Mouse (Mus musculus) hindbrain, embryonic 16.5 days (tissue): ENCODE measurements at regions not wholly inside any gene's neighbourhood (a gene's known extent, or its start where the extent isn't known, plus 50 kb on each side); places are given as distances from the start of the nearest gene placed in this dataset.

Source experiments
- ATAC-seq: fragments of 200-750 bp; cut with Nextera tagmentation; 2 replicates; pipeline ENCODE4 v1.8.0; 2017; ENCODE audit warnings: moderate TSS enrichment, moderate library complexity
- H3K27ac ChIP-seq: fragments of 300-500 bp; sonication (generic); 2 replicates; pipeline ENCODE4 v1.5.1; 2014; ENCODE audit warnings: low read depth, mild to moderate bottlenecking, control low read depth, low read length, moderate library complexity
- H3K27me3 ChIP-seq: fragments of 300-500 bp; sonication (generic); replicated peaks from 2 replicates; pipeline ENCODE4 v1.6.1; 2014; ENCODE audit warnings: low read length; ENCODE audit not compliant: control insufficient read depth, insufficient read depth
- H3K36me3 ChIP-seq: fragments of 300-500 bp; sonication (generic); 2 replicates; pipeline ENCODE4 v1.6.1; 2014; ENCODE audit warnings: mild to moderate bottlenecking, low read length, moderate library complexity, mixed read lengths; ENCODE audit not compliant: control insufficient read depth, insufficient read depth
- H3K4me1 ChIP-seq: fragments of 300-500 bp; sonication (generic); 2 replicates; pipeline ENCODE4 v1.6.1; 2014; ENCODE audit warnings: low read depth, low read length; ENCODE audit not compliant: control insufficient read depth, insufficient read depth
- H3K4me2 ChIP-seq: fragments of 300-500 bp; sonication (generic); 2 replicates; pipeline ENCODE4 v1.6.1; 2014; ENCODE audit warnings: mild to moderate bottlenecking, low read length, control low read depth, moderate library complexity
- H3K4me3 ChIP-seq: fragments of 300-500 bp; sonication (generic); 2 replicates; pipeline ENCODE4 v1.5.1; 2014; ENCODE audit warnings: mild to moderate bottlenecking, low read length, control low read depth, moderate library complexity
- H3K9ac ChIP-seq: fragments of 300-500 bp; sonication (generic); 2 replicates; pipeline ENCODE4 v1.6.1; 2014; ENCODE audit warnings: low read depth, mild to moderate bottlenecking, control low read depth, low read length, moderate library complexity
- H3K9me3 ChIP-seq: fragments of 300-500 bp; sonication (generic); 2 replicates; pipeline ENCODE4 v1.6.1; 2014; ENCODE audit warnings: mild to moderate bottlenecking, low read length, moderate library complexity; ENCODE audit not compliant: control insufficient read depth
- WGBS: fragments of 180-500 bp; shearing (Covaris S2); extraction: QIAGEN DNeasy Blood & Tissue Kit; methylation state at CpG from one replicate; pipeline ENCODE4 v1.1.7; 2014; 5-methylcytosine and 5-hydroxymethylcytosine counted together

DNA sequence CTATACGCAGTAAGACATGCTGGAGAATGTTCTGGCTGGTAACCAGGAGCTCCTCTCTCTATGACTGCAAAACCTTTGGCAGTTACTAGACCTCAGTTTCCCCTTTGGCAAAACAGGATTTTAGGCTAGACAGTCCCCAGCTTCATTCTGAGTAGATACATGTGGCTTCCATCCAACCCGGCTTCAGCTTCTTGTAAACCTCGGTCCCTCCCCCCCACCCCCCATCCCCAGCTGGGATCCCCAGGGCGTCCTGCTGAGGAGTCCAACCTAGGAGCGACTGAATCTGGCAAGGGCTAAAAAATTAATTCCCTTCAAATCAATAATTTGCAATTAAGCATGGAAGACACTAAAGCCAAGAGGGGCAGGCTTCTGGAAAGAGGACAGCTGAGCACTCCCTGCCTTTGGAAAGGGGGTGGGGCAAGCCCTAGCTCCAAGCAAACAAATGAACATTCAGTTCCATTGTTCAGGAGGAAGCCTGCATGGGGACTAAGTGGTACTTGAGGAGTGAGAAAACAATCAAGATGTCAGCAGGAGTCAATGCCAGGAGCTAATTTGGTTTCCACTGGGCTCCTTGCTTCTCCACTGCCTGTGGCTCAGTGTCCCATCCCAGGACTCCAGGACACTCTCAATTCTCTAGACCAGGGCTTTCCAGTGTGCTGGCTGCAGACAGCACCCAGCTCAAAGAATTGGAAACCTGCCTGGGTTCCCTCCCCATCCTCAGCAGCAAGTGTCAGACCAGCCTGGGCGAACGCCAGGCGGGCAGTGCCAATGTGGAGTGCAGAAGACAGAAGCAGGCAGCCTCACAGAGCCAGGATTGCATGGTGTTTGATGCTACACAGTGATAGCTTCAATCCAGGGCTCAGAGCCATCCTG, 1528.0 kb upstream of the Gulo start:
- ATAC-seq, result peak; percentile 90
- Histone ChIP-seq H3K9me3 (no peaks in the 10 kb centered on the region), H3K4me3 (no peak overlapping the region), H3K27ac (peak overlapping the region; percentile 52), H3K4me1 (peaks cover 19% of the 10 kb centered on the region), H3K4me2 (peak overlapping the region; percentile 18; the same call in 1 of the 2 replicates), H3K9ac (0 out of 2 replicates have a peak overlapping the region, but pooled peaks have one; percentile 19), H3K27me3 (no peaks in the 10 kb centered on the region), H3K36me3 (no peaks in the 10 kb centered on the region)
- 15% methylated on average over 8 of the region's 8 CpGs for WGBS

DNA sequence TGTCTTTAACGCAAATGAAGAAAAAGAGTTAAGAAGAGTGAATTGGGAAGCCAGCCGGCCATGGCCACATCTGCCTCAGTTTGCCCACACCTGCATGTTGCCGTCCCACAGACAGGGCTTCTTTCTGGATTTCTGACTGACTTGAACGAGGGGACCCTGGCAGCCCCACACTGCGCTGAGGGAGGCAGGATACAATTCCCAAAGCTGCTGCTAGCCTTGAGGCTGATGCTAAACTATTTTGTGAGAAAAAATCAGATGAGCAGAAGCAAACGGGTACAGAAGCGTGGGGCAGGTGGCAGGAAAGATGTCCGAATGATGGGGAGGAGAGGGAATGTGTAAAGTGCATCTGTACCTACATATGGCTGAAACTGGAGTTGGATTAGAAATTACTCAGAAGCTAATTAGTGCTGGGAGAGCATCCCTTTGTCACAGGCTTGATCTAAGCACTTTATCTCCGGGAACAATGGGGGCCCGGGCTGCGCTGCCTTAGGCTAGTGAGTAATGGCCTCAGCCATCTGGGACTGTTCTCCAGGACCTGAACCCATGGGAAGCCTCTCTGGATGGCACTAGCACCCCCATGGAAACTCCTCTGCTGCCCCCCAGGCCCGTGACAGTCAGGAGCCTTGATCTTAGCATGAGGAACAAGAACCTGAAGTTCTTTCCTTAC, 1497.9 kb upstream of the Gulo start:
- WGBS, result 48% methylated on average over 12 of the region's 12 CpGs

DNA sequence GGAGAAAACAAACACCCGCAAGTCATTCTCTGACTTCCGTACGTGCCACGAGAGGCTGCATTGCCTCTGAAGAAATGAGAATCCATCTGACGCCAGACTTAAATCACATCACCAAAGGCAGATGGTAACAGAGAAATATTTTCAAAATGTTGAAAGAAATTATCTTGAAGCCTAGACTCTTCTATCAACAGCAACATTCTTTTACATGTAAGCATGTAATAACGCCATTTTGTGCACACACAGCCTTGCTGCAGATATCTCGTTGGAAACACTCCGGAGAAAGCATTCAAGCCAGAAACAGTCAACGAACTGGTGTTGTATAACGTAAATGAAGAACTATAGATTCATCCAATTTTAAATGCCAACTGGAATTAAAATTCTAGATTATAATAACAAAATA, 1483.1 kb upstream of the Gulo start:
- H3K36me3 ChIP-seq, result no peaks in the 10 kb centered on the region
- H3K4me3 ChIP-seq, result no peak overlapping the region
- H3K27ac ChIP-seq, result no peak overlapping the region
- H3K4me1 ChIP-seq, result no peaks in the 10 kb centered on the region
- no peak for ATAC-seq
- no peaks in the 10 kb centered on the region for H3K9me3 ChIP-seq
- no peak overlapping the region for H3K9ac ChIP-seq
- WGBS, result 88% methylated on average over 10 of the region's 10 CpGs
- H3K27me3 ChIP-seq, result no peaks in the 10 kb centered on the region
- no peak overlapping the region for H3K4me2 ChIP-seq

More for the DNA sequence above, 1497.9 kb upstream of the Gulo start:
- Histone ChIP-seq H3K27ac (no peak overlapping the region), H3K4me2 (no peak overlapping the region), H3K4me3 (no peak overlapping the region), H3K4me1 (no peaks in the 10 kb centered on the region), H3K9ac (no peak overlapping the region), H3K36me3 (no peaks in the 10 kb centered on the region), H3K27me3 (no peaks in the 10 kb centered on the region), H3K9me3 (no peaks in the 10 kb centered on the region)
- no peak for ATAC-seq

DNA sequence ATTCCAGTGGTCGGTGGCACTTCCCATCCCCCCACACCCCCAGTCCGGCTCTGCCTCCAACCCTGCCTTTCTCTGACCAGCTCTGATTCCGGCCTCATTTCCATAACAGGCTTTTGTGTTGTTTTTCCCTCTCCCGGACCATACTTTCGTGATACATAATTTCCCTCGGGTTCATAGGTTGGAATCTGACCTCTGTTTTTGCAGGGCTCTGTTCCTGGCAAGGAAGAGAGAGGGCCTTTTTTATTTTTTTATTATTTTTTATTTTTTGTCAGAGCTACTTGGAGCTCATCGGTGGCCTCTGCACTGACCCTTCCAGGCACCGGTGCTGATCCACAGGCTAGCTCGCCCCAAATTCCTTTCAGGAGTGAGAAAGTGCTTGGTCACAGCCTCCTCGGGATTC, 1477.7 kb upstream of the Gulo start:
- no peak for ATAC-seq
- no peak overlapping the region for H3K9ac ChIP-seq
- 14% methylated on average over 10 of the region's 10 CpGs for WGBS
- no peak overlapping the region for H3K4me3 ChIP-seq
- no peaks in the 10 kb centered on the region for H3K36me3 ChIP-seq
- no peak overlapping the region for H3K4me2 ChIP-seq
- H3K4me1 ChIP-seq, result no peaks in the 10 kb centered on the region
- no peaks in the 10 kb centered on the region for H3K27me3 ChIP-seq
- H3K27ac ChIP-seq, result no peak overlapping the region
- no peaks in the 10 kb centered on the region for H3K9me3 ChIP-seq

DNA sequence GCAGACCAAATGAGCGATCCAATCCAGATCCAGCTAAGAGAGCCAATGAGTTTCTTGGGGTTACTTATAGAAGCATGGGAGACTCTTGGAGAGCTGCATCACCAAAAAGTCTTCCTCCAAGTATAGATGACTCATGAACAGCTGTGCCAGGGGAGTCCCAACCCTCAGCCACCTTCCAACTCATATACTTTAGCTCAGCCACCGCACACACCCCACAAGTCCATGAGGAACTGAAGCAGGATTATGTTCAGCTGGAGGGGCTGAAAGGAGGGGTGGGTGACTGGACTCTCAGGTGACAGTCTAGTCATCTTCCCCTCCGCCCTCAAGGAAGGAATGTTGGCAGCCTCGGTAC, 1476.4 kb upstream of the Gulo start:
- 85% methylated on average over 4 of the region's 4 CpGs for WGBS
- Histone ChIP-seq H3K4me1 (no peaks in the 10 kb centered on the region), H3K4me3 (no peak overlapping the region), H3K9ac (no peak overlapping the region), H3K27ac (no peak overlapping the region), H3K9me3 (no peaks in the 10 kb centered on the region), H3K4me2 (no peak overlapping the region), H3K36me3 (no peaks in the 10 kb centered on the region), H3K27me3 (no peaks in the 10 kb centered on the region)
- ATAC-seq, result no peak

DNA sequence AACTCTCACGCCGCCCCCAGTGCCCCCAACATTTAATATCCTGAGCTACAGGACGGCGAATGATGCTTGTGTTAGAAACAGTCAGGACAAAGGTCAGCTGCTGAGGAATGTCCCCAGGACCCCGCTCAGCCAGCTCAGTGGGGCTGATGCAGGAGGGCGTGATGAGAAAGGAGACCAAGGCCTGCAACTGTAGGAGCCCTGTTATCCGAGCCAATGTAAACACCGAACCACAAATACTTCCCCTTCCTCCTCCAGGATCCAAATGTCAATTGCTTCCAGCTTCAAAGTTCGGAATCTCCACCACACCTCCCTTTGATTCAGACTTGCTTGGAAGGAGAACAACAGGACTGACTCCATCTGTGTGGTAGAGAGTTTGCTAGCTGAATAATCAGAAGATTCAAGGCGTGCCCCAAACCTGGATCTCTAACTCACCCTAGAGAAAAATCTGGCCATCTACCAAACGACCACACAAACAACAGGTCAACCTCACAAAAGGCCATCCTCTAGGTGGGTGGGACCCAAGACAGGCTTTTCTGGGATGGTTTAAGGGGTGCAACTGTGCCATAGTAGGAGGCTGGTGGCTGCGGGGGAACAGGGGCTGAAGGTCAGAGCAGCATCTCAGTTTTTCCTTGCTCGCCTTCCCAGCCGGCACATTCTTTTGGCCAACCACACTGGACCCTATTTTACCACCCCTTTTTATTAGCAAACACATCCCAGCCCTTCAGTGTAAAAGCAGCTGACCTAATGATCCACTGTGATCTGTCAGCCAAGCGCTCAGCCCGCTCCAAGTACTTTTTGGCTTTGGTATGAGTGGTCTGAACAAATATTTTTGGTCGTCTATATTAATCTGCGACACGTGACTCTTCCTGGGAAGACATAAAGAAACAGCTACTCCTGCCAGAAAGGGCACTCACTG, 1475.8 kb upstream of the Gulo start:
- H3K9me3 ChIP-seq, result no peaks in the 10 kb centered on the region
- no peak overlapping the region for H3K4me3 ChIP-seq
- no peak for ATAC-seq
- H3K27me3 ChIP-seq, result no peaks in the 10 kb centered on the region
- H3K27ac ChIP-seq, result no peak overlapping the region
- no peaks in the 10 kb centered on the region for H3K4me1 ChIP-seq
- no peaks in the 10 kb centered on the region for H3K36me3 ChIP-seq
- H3K9ac ChIP-seq, result no peak overlapping the region
- H3K4me2 ChIP-seq, result no peak overlapping the region
- WGBS, result 63% methylated on average over 19 of the region's 19 CpGs
